Mouse (Mus musculus): Measurements from ENCODE around the gene Nhlh1. TPM values are rescaled to one million over a fixed set of nuclear protein-coding genes. Genes with fewer than 3 reads are reported as not detected.

The Nhlh1 gene
- not detected for total RNA-seq (2023)

GRCm38 (mm10) chr1:172057491-172057921 lies at the start of gene Nhlh1:
Gene Nhlh1, minus strand, starts transcription at chr1:172057573.

GRCm38 (mm10) chr1:172082101-172082898 lies 24.9 kb upstream of the Nhlh1 start, which contains the start of the genes Copa and Ncstn:
Gene Copa, plus strand, starts transcription at chr1:172082529.
Gene Ncstn, minus strand, starts transcription at chr1:172082795.

GRCm38 (mm10) chr1:172028394-172029275 lies 28.7 kb downstream of the Nhlh1 start, which contains the start of gene Vangl2:
Gene Vangl2, minus strand, starts transcription at chr1:172028444.

Other genes with a start within 250 kb of the Nhlh1 start
- gene Cd84, start 217.9 kb downstream of the Nhlh1 start, total RNA-seq (2023): 113 TPM
- gene Gm10521, start 161.9 kb downstream of the Nhlh1 start, total RNA-seq (2023): 14.8 TPM
- gene Slamf6, start 140.1 kb downstream of the Nhlh1 start, total RNA-seq (2023): 202 TPM
- gene Vangl2, start 29.1 kb downstream of the Nhlh1 start, total RNA-seq (2023): 4.0 TPM
- gene Copa, start 25.0 kb upstream of the Nhlh1 start, total RNA-seq (2023): 157 TPM
- 93.9 TPM for gene Ncstn, start 25.2 kb upstream of the Nhlh1 start, total RNA-seq (2023)
- 48.9 TPM for gene Pex19, start 69.2 kb upstream of the Nhlh1 start, total RNA-seq (2023)
- gene Dcaf8, start 90.5 kb upstream of the Nhlh1 start, total RNA-seq (2023): 111 TPM
- gene Pea15a, start 149.2 kb upstream of the Nhlh1 start, total RNA-seq (2023): 64.3 TPM
- not detected for gene Casq1, start 162.3 kb upstream of the Nhlh1 start, total RNA-seq (2023)
- gene Atp1a4, start 200.8 kb upstream of the Nhlh1 start, total RNA-seq (2023): not detected
- 17.3 TPM for gene Igsf8, start 204.1 kb upstream of the Nhlh1 start, total RNA-seq (2023)
- not detected for gene Atp1a2, start 240.5 kb upstream of the Nhlh1 start, total RNA-seq (2023)